Mouse (Mus musculus): ENCODE measurements around the gene Coq10a. TPM values are rescaled to one million over a fixed set of nuclear protein-coding genes. Genes with fewer than 3 reads are reported as not detected.

The Coq10a gene
- total RNA-seq, 1 experiment = 8.2 TPM

DNA sequence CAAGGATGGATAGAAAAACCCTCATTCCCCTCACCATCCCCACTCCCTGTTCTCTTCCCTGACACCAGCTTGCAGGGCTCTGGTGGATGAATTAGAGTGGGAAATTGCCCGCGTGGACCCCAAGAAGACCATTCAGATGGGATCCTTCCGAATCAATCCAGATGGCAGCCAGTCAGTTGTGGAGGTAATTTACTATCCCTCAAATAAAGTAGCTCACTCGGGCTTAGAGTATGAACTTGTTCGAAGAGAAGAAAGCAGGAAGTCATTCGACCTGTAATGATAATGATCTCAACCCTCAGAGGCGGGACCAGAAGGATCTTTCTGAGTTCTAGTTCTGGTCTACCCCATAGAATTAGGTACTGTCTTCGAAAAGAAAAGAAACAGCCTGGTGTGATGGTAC, 45.3 kb downstream of the Coq10a start:
- H3K9me3 ChIP-seq (ENCODE audit: control insufficient read depth, insufficient read depth, low read depth, low read length) = no peaks in the 10 kb centered on the region
- in situ Hi-C loops (cut with MboI; ENCODE audit: low sequenced_read_pairs in 2 of 2, unreplicated experiment in 2 of 2) = no loop called here
- H3K4me1 ChIP-seq (ENCODE audit: control insufficient read depth in 2 of 2, insufficient read depth in 2 of 2, low read length in 2 of 2, poor library complexity in 1 of 2) = peaks cover 3% of the 10 kb centered on the region in 2 experiments; a peak in 1 of 4 replicates
- H3K9ac ChIP-seq (ENCODE audit: insufficient read depth, low read depth, low read length, poor library complexity, severe bottlenecking) = peak overlapping the region; percentile 89
- no peak for TF ChIP-seq HCFC1 (IDR thresholded peaks at IDR 0.05; ENCODE audit: borderline replicate concordance, insufficient read depth, low read length)
- TF ChIP-seq MAFK (IDR thresholded peaks at IDR 0.05; ENCODE audit: insufficient read depth, low read depth, low read length) = no peak
- TF ChIP-seq ZNF384 (IDR thresholded peaks at IDR 0.05; ENCODE audit: low read depth, low read length) = no peak
- no peak for TF ChIP-seq CHD2 (IDR thresholded peaks at IDR 0.05; ENCODE audit: low read depth, low read length)
- no peak for TF ChIP-seq ZC3H11A (IDR thresholded peaks at IDR 0.05; ENCODE audit: borderline replicate concordance, low read depth, low read length)
- no peak overlapping the region for H3K27ac ChIP-seq (ENCODE audit: insufficient read depth, low read depth, low read length, poor library complexity, severe bottlenecking)
- peaks cover 22% of the 10 kb centered on the region for H3K36me3 ChIP-seq (ENCODE audit: control insufficient read depth, insufficient read depth, low read length, poor library complexity, severe bottlenecking)
- DNase-seq (ENCODE audit: low read depth, low spot score) = no peak
- peak overlapping the region; percentile 82 to 86 for H3K4me3 ChIP-seq (ENCODE audit: insufficient read depth in 1 of 2, low read depth in 1 of 2, low read length in 2 of 2, poor library complexity in 1 of 2, severe bottlenecking in 1 of 2)

DNA sequence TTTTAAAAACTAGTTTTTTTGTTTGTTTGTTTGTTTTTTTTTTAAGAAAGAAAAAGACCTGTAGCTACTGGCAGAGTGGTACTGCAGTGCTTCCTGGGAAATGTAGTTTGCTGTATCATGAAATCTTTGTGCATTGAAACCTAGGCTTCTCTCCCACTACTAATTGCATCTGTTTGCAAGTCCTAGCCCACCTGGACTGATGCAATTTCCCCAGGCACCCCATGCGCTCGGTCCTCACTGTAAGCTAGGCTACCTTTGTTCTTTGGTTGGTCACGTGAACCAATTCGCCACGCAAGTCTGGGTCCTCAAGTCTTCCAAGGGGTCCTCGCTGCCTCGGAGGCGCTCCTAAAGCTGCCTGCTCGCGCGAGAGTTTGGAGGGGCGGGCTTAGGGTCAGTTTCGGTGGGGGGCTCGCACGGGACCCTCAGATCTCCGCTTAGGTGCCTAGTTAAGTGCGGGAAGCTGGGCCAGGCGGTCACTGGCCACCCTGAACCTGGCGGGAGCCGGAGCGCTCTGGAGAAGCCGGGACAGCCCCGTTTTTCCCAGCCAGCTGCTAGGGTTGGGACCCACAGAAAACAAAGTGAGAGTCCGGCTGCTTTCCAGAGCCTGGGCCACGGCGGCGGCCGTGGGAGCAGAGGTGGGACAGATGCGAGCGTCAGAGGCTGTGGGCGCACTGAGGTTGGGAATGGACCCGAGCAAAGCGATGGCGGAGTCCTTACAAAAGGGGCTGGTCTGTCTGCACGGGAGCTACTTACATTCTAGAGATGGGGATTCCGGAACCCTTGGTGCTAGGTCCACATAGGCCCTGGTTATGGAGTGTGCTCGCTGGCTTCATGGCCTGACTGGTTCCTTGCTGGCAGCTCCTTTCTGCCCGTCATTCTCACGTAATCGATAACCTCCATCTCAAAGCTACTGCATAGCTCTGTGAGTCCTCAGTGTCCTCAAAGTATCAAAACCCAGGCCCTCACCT, 46.4 kb downstream of the Coq10a start, which contains the start of gene Cnpy2:
Gene Cnpy2 (plus strand): TSS at position 319 of the 968 bp plus-strand sequence.
- no peak for TF ChIP-seq ZC3H11A (IDR thresholded peaks at IDR 0.05; ENCODE audit: borderline replicate concordance, low read depth, low read length)
- TF ChIP-seq MAFK (IDR thresholded peaks at IDR 0.05; ENCODE audit: insufficient read depth, low read depth, low read length) = no peak
- 0 out of 2 replicates have a peak, but pooled peaks have one; percentile 56 for TF ChIP-seq ZNF384 (IDR thresholded peaks at IDR 0.05; ENCODE audit: low read depth, low read length)
- peak; percentile 81 for TF ChIP-seq HCFC1 (IDR thresholded peaks at IDR 0.05; ENCODE audit: borderline replicate concordance, insufficient read depth, low read length)
- TF ChIP-seq CHD2 (IDR thresholded peaks at IDR 0.05; ENCODE audit: low read depth, low read length) = peak; percentile 92
- H3K36me3 ChIP-seq (ENCODE audit: control insufficient read depth, insufficient read depth, low read length, poor library complexity, severe bottlenecking) = peaks cover 27% of the 10 kb centered on the region
- peaks cover 3% of the 10 kb centered on the region in 2 experiments; a peak in 1 of 4 replicates for H3K4me1 ChIP-seq (ENCODE audit: control insufficient read depth in 2 of 2, insufficient read depth in 2 of 2, low read length in 2 of 2, poor library complexity in 1 of 2)
- in situ Hi-C loops (cut with MboI; ENCODE audit: low sequenced_read_pairs in 2 of 2, unreplicated experiment in 2 of 2) = no loop called here
- H3K4me3 ChIP-seq (ENCODE audit: insufficient read depth in 1 of 2, low read depth in 1 of 2, low read length in 2 of 2, poor library complexity in 1 of 2, severe bottlenecking in 1 of 2) = peak within 1 kb of the TSS; percentile 82 to 86
- peak within 1 kb of the TSS; percentile 65 for H3K27ac ChIP-seq (ENCODE audit: insufficient read depth, low read depth, low read length, poor library complexity, severe bottlenecking)
- H3K9me3 ChIP-seq (ENCODE audit: control insufficient read depth, insufficient read depth, low read depth, low read length) = no peaks in the 10 kb centered on the region
- DNase-seq (ENCODE audit: low read depth, low spot score) = peak; percentile 92
- peak within 1 kb of the TSS; percentile 89 for H3K9ac ChIP-seq (ENCODE audit: insufficient read depth, low read depth, low read length, poor library complexity, severe bottlenecking)

DNA sequence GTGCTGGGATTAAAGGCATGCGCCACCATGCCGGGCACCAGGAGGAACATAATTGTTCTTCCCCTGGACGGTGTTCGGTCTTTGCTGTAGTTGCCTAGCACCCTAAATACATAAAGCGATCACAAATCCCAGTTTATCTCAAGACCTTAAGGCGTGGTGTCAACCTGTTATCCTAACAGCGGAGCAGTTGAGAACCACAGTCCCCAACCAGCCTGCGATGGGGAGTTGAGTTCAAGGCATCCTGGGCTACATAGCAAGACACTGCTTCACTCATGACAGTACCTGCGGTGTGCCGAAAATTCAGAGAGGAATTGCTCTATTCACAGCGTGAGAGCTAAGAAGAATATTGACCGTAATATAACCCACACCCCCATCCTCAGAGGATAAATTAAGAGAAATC, 47.2 kb downstream of the Coq10a start:
- DNase-seq (ENCODE audit: low read depth, low spot score) = no peak
- Histone ChIP-seq H3K4me1 (ENCODE audit: control insufficient read depth in 2 of 2, insufficient read depth in 2 of 2, low read length in 2 of 2, poor library complexity in 1 of 2) (peaks cover 3% of the 10 kb centered on the region in 2 experiments; a peak in 1 of 4 replicates), H3K36me3 (ENCODE audit: control insufficient read depth, insufficient read depth, low read length, poor library complexity, severe bottlenecking) (peaks cover 28% of the 10 kb centered on the region), H3K9ac (ENCODE audit: insufficient read depth, low read depth, low read length, poor library complexity, severe bottlenecking) (peak overlapping the region; percentile 78), H3K9me3 (ENCODE audit: control insufficient read depth, insufficient read depth, low read depth, low read length) (no peaks in the 10 kb centered on the region), H3K27ac (ENCODE audit: insufficient read depth, low read depth, low read length, poor library complexity, severe bottlenecking) (no peak overlapping the region; the same call in 1 of the 2 replicates), H3K4me3 (ENCODE audit: insufficient read depth in 1 of 2, low read depth in 1 of 2, low read length in 2 of 2, poor library complexity in 1 of 2, severe bottlenecking in 1 of 2) (peak overlapping the region; percentile 38 to 82)
- in situ Hi-C loops (cut with MboI; ENCODE audit: low sequenced_read_pairs in 2 of 2, unreplicated experiment in 2 of 2) = no loop called here
- TF ChIP-seq MAFK (IDR thresholded peaks at IDR 0.05; ENCODE audit: insufficient read depth, low read depth, low read length) (no peak), ZC3H11A (IDR thresholded peaks at IDR 0.05; ENCODE audit: borderline replicate concordance, low read depth, low read length) (no peak), ZNF384 (IDR thresholded peaks at IDR 0.05; ENCODE audit: low read depth, low read length) (no peak), CHD2 (IDR thresholded peaks at IDR 0.05; ENCODE audit: low read depth, low read length) (no peak)

DNA sequence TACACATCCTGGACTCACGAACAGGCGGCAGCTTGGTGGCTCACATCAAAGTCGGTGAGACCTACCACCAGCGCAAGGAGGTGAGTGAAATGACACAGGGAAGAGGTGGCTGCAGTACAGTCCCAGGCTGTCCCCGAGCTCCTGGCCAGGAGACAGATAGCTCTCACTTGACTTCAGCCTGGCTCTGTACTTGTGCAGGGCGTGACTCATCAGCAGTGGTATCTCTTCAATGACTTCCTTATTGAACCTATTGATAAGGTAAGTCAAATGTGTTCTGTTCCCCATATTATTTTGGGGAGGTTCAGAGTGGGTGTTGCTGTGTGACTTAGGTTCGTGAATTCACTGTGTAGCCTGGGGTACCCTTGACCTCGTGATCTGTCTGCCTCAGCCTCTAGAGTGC, 53.2 kb downstream of the Coq10a start:
- peaks cover 52% of the 10 kb centered on the region for H3K36me3 ChIP-seq (ENCODE audit: control insufficient read depth, insufficient read depth, low read length, poor library complexity, severe bottlenecking)
- no peak overlapping the region for H3K27ac ChIP-seq (ENCODE audit: insufficient read depth, low read depth, low read length, poor library complexity, severe bottlenecking)
- no peak overlapping the region for H3K4me3 ChIP-seq (ENCODE audit: insufficient read depth in 1 of 2, low read depth in 1 of 2, low read length in 2 of 2, poor library complexity in 1 of 2, severe bottlenecking in 1 of 2)
- H3K9me3 ChIP-seq (ENCODE audit: control insufficient read depth, insufficient read depth, low read depth, low read length) = no peaks in the 10 kb centered on the region
- DNase-seq (ENCODE audit: low read depth, low spot score) = no peak
- in situ Hi-C loops (cut with MboI; ENCODE audit: low sequenced_read_pairs in 2 of 2, unreplicated experiment in 2 of 2) = no loop called here
- TF ChIP-seq MAFK (IDR thresholded peaks at IDR 0.05; ENCODE audit: insufficient read depth, low read depth, low read length) = no peak
- TF ChIP-seq CHD2 (IDR thresholded peaks at IDR 0.05; ENCODE audit: low read depth, low read length) = no peak
- TF ChIP-seq HCFC1 (IDR thresholded peaks at IDR 0.05; ENCODE audit: borderline replicate concordance, insufficient read depth, low read length) = no peak
- no peak for TF ChIP-seq ZC3H11A (IDR thresholded peaks at IDR 0.05; ENCODE audit: borderline replicate concordance, low read depth, low read length)
- no peak for TF ChIP-seq ZNF384 (IDR thresholded peaks at IDR 0.05; ENCODE audit: low read depth, low read length)
- peaks cover 3 to 4% of the 10 kb centered on the region in 2 experiments; a peak in 1 of 4 replicates for H3K4me1 ChIP-seq (ENCODE audit: control insufficient read depth in 2 of 2, insufficient read depth in 2 of 2, low read length in 2 of 2, poor library complexity in 1 of 2)
- no peak overlapping the region for H3K9ac ChIP-seq (ENCODE audit: insufficient read depth, low read depth, low read length, poor library complexity, severe bottlenecking)

Other genes with a start within 250 kb of the Coq10a start
- 23.2 and 30.8 TPM in 2 replicates for gene Rbms2, start 188.7 kb downstream of the Coq10a start, total RNA-seq (2012; rRNA removed)
- gene Gls2, start 174.5 kb downstream of the Coq10a start, total RNA-seq (2012; rRNA removed) = 21.9 and 40.7 TPM in 2 replicates
- 22.1 and 24.9 TPM in 2 replicates for gene Spryd4, start 157.2 kb downstream of the Coq10a start, total RNA-seq (2012; rRNA removed)
- gene Mip, start 143.2 kb downstream of the Coq10a start, total RNA-seq (2012; rRNA removed) = 2.8 and 6.8 TPM in 2 replicates
- gene Timeless, start 136.9 kb downstream of the Coq10a start, total RNA-seq (2012; rRNA removed) = 69.7 and 106 TPM in 2 replicates
- 0.31 and 0.69 TPM in 2 replicates for gene Apon, start 114.9 kb downstream of the Coq10a start, total RNA-seq (2012; rRNA removed)
- gene Apof, start 100.3 kb downstream of the Coq10a start, total RNA-seq (2012; rRNA removed) = 1.4 and 2.1 TPM in 2 replicates
- 10.6 and 22.7 TPM in 2 replicates for gene Stat2, start 98.4 kb downstream of the Coq10a start, total RNA-seq (2012; rRNA removed)
- 4.1 and 6.1 TPM in 2 replicates for gene Il23a, start 70.2 kb downstream of the Coq10a start, total RNA-seq (2012; rRNA removed)
- gene Pan2, start 65.7 kb downstream of the Coq10a start, total RNA-seq (2012; rRNA removed) = 21.9 and 25.4 TPM in 2 replicates
- 218 and 257 TPM in 2 replicates for gene Cnpy2, start 46.5 kb downstream of the Coq10a start, total RNA-seq (2012; rRNA removed)
- 107 and 143 TPM in 2 replicates for gene Cs, start 31.3 kb downstream of the Coq10a start, total RNA-seq (2012; rRNA removed)
- gene Ankrd52, start 8.1 kb upstream of the Coq10a start, total RNA-seq (2012; rRNA removed) = 11.1 and 11.4 TPM in 2 replicates
- gene Slc39a5, start 32.2 kb upstream of the Coq10a start, total RNA-seq (2012; rRNA removed) = 0.36 and 0.53 TPM in 2 replicates
- gene Nabp2, start 42.5 kb upstream of the Coq10a start, total RNA-seq (2012; rRNA removed) = 25.3 and 28.2 TPM in 2 replicates
- gene Rnf41, start 42.7 kb upstream of the Coq10a start, total RNA-seq (2012; rRNA removed) = 39.6 and 41.3 TPM in 2 replicates
- gene Smarcc2, start 90.3 kb upstream of the Coq10a start, total RNA-seq (2012; rRNA removed) = 18.9 and 22.8 TPM in 2 replicates
- 894 and 1,090 TPM in 2 replicates for gene Myl6, start 125.1 kb upstream of the Coq10a start, total RNA-seq (2012; rRNA removed)
- 2.0 and 3.7 TPM in 2 replicates for gene Myl6b, start 129.7 kb upstream of the Coq10a start, total RNA-seq (2012; rRNA removed)
- gene Esyt1, start 156.9 kb upstream of the Coq10a start, total RNA-seq (2012; rRNA removed) = 62.7 and 135 TPM in 2 replicates
- gene Zc3h10, start 178.8 kb upstream of the Coq10a start, total RNA-seq (2012; rRNA removed) = 18.8 and 19.5 TPM in 2 replicates
- gene Rpl41, start 180.3 kb upstream of the Coq10a start, total RNA-seq (2012; rRNA removed) = 5,552 and 6,346 TPM in 2 replicates
- gene Pa2g4, start 197.0 kb upstream of the Coq10a start, total RNA-seq (2012; rRNA removed) = 127 and 170 TPM in 2 replicates
- 24.9 and 30.3 TPM in 2 replicates for gene Erbb3, start 220.7 kb upstream of the Coq10a start, total RNA-seq (2012; rRNA removed)